Mouse (Mus musculus): Measurements from ENCODE around the gene Spin1.
"Not testable (repeated sequence)": the region's sequence is repeated elsewhere in the genome, so short reads cannot be mapped to it uniquely, and the experiment has no call there.

The Spin1 gene

DNA sequence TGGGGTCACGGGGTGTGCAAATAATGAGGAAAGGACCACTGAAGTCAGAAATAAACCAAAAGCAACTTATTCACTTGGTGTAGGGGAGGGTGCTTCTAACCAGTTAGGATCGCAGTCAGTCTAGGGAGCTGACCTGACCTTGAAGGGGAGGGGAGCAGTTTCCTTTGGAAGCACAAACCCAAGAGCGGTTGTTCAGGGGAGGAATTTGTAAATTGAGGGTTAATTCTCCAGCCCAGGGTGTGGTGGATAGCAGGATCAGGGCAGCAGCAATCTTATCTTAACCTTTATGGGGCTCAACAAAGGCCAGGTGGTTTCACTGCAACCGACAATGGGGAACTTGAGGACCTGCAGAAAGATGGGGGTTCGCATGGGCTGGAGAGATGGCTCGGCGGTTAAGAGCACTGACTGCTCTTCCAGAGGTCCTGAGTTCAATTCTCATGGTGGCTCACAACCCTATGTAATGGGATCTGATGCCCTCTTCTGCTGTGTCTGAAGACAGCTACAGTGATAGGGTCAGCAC is 5.4 kb upstream of the Spin1 start:
- DNase-seq = no peak

DNA sequence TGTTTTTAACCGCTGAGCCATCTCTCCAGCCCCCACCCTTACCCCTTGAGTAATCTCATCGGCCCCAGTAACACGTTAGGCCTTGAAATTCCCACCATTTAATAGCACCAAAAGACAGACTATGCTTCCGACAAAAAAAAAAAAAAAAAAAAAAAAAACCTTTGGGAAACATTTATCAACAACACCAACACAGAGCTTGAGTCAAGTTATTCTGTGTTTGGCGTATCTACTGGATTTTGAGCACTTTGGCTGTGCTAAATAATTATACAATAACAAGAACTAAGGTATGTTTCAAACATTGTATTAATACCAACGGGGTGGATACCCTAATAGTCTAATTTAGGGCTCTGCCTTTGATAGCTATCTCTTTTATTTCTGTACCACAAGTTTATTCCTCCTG is 4.0 kb upstream of the Spin1 start:
- no peak for DNase-seq

DNA sequence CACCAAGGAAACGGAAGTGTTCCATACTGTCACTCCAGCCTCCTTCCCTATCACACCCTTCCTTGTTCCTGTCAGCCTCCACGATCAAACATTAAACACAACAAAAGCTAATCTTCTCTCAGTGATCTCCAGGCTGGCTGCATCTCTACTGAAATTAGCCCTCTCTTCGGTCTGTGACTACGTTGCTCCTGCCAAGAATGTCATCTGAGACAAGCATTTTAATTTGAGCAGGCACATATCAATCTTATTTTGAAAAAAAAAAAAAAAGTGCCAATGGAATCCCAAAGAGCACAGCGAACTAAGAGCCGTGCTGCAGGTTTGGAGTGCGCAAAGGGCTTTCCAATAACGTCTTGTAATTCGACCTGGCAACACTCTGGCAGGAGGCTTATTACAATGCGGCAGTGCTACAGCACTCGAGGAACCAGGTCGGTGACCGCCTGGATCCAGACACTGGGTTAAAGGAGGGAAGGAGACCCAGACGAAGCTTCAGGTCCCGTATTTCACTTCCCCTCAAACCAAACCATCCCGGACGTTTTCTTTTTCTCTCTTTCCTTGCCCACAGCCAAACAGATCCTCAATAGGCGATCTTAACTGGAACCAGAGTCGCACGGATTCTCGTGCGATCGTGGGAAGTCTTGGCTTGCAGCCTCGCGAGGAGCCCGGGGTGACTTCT is 984 bp upstream of the Spin1 start:
- DNase-seq = no peak

GRCm38 (mm10) chr13:51101016-51101776 is 516 bp downstream of the Spin1 start:
- peak; percentile 73 for DNase-seq

- no peak for DNase-seq
These were observed 1.1 kb downstream of the Spin1 start for GRCm38 (mm10) chr13:51101777-51102132.

GRCm38 (mm10) chr13:51103111-51103725 is 2.5 kb downstream of the Spin1 start:
- no peak for DNase-seq

DNA sequence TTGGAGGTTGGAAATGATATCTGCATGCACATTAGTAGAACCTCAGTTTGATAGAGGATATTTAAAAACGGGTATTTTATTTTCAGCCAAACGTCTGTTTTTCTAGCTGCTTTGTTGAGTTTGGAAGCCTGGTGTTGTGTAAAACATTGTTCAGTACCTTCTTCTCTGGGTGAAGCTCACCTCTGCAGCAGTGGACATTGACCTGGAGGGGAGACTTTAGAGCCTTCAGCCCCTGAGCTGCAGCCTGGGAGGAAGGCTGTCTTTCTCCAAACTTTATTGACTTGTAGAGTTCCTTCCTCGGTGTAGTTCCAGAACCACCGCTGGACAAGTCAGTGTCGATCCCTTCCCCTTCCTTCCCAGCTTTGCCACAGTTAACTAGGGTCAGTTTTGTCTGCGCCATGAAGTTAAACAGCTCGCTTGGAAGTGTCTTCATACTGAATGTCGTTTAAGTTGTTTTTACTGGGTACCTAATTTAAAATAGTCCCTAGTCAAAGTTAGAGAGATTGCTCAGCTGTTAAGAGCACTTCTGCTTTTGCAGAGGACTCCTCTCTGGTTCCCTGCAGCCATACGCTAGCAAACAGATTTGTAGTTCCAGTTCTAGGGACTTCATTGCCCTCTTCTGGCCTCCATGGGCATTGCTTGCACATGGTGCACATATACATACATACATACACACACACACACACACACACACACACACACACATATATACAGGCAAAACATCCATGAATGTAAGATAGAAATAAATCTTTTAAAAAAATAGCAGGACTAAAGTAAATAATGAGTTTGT is 3.4 kb downstream of the Spin1 start:
- DNase-seq = no peak

- no peak for DNase-seq
These were observed 5.4 kb downstream of the Spin1 start for GRCm38 (mm10) chr13:51105861-51106655.

GRCm38 (mm10) chr13:51106816-51107215 is 6.1 kb downstream of the Spin1 start:
- DNase-seq = no peak

DNA sequence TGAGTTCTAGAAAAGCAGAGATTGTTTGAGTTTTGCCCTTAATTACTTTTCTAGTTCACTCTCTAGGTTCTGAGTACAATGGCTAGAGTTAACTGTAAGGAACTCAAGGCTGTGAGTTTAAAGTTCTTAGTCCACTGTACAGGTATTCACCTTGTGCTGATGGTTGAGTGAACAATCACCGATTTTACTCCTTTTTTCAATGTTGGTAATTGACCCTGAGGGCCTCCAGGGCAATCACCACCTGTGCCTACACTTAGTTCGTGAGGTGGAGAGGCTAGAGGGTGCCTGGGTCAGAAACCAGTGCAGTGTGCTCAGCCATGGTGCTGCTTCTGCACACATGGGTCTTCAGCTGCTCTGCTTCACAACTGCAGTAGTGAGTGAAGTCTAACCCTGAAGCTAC is 8.8 kb downstream of the Spin1 start:
- no peak for DNase-seq

DNA sequence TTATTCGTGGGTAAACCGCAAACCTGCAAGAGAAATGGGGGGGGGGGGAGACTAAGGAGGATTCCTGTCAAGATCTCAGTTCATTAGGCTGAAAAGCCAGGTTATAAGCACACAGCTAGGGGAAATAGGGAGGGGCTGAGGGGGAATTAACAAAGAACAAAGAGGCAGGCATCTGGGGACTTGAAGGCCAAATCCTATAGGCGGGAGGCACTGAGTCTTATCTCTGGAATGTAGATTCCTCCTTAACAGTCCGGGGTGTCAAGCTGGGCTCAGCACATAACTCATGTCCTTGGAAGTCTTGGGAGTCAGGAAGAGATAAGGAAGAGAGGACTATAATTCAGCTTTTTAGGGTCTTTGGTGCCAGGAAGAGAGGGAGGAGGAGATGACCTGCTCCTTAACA is 13.7 kb downstream of the Spin1 start:
- not testable (repeated sequence) for DNase-seq

- DNase-seq = no peak
These were observed 15.1 kb downstream of the Spin1 start for GRCm38 (mm10) chr13:51115762-51116161.

DNA sequence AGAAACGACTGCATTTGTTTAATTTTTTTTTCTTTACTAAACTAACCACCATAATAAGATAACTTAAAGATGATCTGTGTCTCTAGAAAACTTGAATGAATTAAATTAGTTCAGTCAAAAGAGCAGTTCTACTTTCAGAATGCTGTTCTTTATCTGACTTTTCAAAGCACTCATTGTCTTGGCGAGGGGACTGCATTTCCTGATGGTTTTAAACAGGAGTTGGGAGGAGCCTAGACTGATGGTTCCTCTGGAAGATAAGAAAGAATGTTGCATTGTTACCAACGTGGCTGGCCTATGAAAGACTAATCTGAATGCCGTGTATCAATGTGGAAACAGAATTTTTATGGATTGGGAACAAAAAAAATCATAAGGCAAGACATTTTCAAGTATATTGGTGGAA is 20.1 kb downstream of the Spin1 start:
- no peak for DNase-seq

DNA sequence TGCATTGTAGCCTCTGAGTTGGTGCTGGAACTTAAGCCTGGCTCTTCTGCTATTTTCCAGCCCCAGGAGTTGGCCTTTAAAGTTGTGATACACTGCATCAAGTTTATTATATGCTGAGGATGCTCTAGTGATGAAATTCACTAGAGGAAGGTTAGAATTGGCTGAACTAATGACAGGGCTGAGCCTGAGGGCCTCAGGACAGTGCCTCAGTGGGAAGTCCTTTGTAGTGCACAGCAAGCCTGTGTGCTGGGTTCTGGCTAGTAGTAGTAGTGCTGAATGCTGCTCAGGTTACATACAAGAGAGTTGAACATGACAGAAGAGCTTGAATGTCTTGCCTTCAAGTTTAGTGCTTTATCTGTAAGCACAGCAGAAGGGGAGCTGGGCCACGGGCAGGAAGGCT is 21.3 kb downstream of the Spin1 start:
- DNase-seq = no peak

DNA sequence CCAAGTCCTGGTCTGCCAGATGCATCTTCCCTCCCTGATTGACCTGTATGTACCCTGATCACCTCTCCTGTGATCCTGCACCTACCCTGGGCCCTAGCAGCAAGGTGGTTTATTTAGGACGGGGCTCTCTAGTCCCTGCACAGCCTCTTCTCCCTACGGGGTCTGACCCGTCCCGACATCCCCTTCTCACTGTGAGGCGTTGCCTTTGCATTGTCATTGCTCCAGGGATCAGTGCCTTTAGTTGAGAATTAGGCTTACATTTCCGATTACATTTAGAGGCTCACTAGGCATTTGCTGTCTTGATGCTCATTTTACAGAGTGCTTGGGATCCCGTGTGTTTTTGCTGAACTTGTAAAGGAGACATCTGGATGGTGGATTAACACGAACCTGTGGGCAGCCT is 22.1 kb downstream of the Spin1 start:
- DNase-seq = no peak

- no peak for DNase-seq
These were observed 24.7 kb downstream of the Spin1 start for GRCm38 (mm10) chr13:51125357-51125756.

GRCm38 (mm10) chr13:51127906-51128305 is 27.2 kb downstream of the Spin1 start:
- DNase-seq = no peak

DNA sequence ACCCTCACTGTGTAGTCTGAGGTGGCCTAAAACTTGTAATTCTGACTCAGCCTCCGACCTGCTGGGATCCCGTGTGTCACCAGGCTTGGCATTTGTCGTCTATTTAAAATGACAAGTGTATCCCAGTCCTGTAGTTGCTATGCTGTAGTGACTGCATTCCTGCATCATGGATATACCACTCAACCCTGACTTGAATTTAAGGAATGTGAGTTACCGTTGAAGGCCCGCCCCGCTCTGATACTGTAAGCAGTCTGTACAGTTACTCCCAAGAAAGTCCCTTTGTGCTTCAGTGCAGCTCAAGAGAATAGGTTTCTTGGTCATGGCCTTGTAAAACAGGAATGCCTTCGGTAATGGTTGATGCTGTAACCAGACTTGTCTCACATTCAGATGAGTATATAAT is 27.7 kb downstream of the Spin1 start:
- DNase-seq = no peak

DNA sequence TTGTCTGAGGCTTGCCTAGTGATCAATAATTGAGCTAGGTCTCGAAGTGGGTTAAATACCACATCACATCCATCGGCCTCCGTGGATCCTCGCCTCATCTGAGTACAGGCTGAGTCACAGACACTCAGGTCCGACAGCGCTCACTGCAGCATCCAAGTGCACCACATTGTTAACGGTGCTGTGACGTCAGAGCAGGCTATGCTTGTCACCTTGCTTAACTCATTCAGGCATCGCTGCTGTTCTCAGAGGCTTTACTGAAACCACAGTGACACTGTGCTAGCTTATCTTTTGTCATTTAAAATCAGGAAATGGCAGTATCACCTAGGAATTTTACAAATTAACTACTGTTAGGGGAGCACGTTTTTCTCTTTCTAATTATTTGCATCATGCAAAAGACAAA is 30.5 kb downstream of the Spin1 start:
- no peak for DNase-seq

- DNase-seq = no peak
These were observed 35.6 kb downstream of the Spin1 start for GRCm38 (mm10) chr13:51136315-51136714.

GRCm38 (mm10) chr13:51136996-51137701 is 36.5 kb downstream of the Spin1 start:
- no peak for DNase-seq

- DNase-seq = no peak
These were observed 37.0 kb downstream of the Spin1 start for GRCm38 (mm10) chr13:51137702-51138031.
